Mouse (Mus musculus) CH12.LX (cell line): ENCODE data around the gene Klk5. TPM values are rescaled to one million over a fixed set of nuclear protein-coding genes. Genes with fewer than 3 reads are reported as not detected.

ENCODE experiments used
- DNase-seq: peaks from one replicate; pipeline ENCODE4 v3.0.0-alpha.2; 2013; ENCODE audit errors: extremely low read depth
- H3K27ac ChIP-seq: 2 replicates; pipeline ENCODE4 v1.5.1; 2012; ENCODE audit warnings: low read depth, mild to moderate bottlenecking, control low read depth, moderate library complexity; ENCODE audit not compliant: insufficient read depth
- H3K27me3 ChIP-seq: replicated peaks from 2 replicates; pipeline ENCODE3; 2012; ENCODE audit warnings: inconsistent platforms
- H3K36me3 ChIP-seq, 2 experiments: replicated peaks in 1 of 2; 2 replicates each; pipeline versions ENCODE3 to v1.6.1; 2012; ENCODE audit warnings: inconsistent platforms in 1 of 2, low read length in 1 of 2, mild to moderate bottlenecking in 1 of 2, mixed read lengths in 1 of 2, moderate library complexity in 1 of 2; ENCODE audit not compliant: control insufficient read depth in 1 of 2, insufficient read depth in 1 of 2
- H3K4me1 ChIP-seq, 2 experiments: 2 replicates each; pipeline ENCODE4 v1.6.1; 2012; ENCODE audit warnings: inconsistent platforms in 1 of 2, moderate library complexity in 1 of 2; ENCODE audit not compliant: insufficient read depth in 2 of 2, control insufficient read depth in 1 of 2
- H3K4me2 ChIP-seq: 2 replicates; pipeline ENCODE4 v1.6.1; 2012; ENCODE audit warnings: low read depth, mild to moderate bottlenecking, control low read depth; ENCODE audit not compliant: poor library complexity, insufficient read depth, severe bottlenecking
- H3K4me3 ChIP-seq, 3 experiments: fragments of 150-350 bp in 1 of 3; sonication (generic) in 1 of 3; replicated peaks in 1 of 3; 2 replicates each; pipeline versions ENCODE3 to v1.5.1; 2011 to 2012; ENCODE audit warnings: low read depth in 2 of 3, low read length in 2 of 3, mild to moderate bottlenecking in 2 of 3, moderate library complexity in 2 of 3, control low read depth in 1 of 3, improper control_type of control experiment in 1 of 3, inconsistent platforms in 1 of 3, mixed read lengths in 1 of 3; ENCODE audit not compliant: poor library complexity in 1 of 3
- H3K79me2 ChIP-seq: replicated peaks from 2 replicates; pipeline ENCODE4 v1.6.1; 2012; ENCODE audit warnings: mild to moderate bottlenecking, moderate library complexity; ENCODE audit not compliant: control insufficient read depth, poor library complexity, insufficient read depth, severe bottlenecking; ENCODE audit errors: extremely low read depth
- H3K9ac ChIP-seq: 2 replicates; pipeline ENCODE4 v1.6.1; 2012; ENCODE audit warnings: low read depth, mild to moderate bottlenecking, control low read depth, moderate library complexity; ENCODE audit not compliant: insufficient read depth
- H3K9me3 ChIP-seq: replicated peaks from 2 replicates; pipeline ENCODE3; 2012; ENCODE audit warnings: low read length, inconsistent platforms, mixed read lengths
- CHD2 ChIP-seq: IDR thresholded peaks from 2 replicates; pipeline ENCODE4 v1.6.1; 2011; ENCODE audit warnings: low read length, improper control_type of control experiment
- E2F4 ChIP-seq: IDR thresholded peaks from 2 replicates; pipeline ENCODE4 v1.6.1; 2011; ENCODE audit warnings: low read depth, low read length, improper control_type of control experiment; ENCODE audit not compliant: insufficient replicate concordance
- ELF1 ChIP-seq: IDR thresholded peaks from 2 replicates; pipeline ENCODE4 v1.6.1; 2014; ENCODE audit warnings: low read depth, mild to moderate bottlenecking, inconsistent platforms, low read length, improper control_type of control experiment
- GABPA ChIP-seq: IDR thresholded peaks from 2 replicates; pipeline ENCODE4 v1.6.1; 2012; ENCODE audit warnings: low read depth, low read length, improper control_type of control experiment, inconsistent platforms; ENCODE audit not compliant: insufficient replicate concordance
- HCFC1 ChIP-seq: IDR thresholded peaks from 2 replicates; pipeline ENCODE4 v1.6.1; 2012; ENCODE audit warnings: low read depth, mild to moderate bottlenecking, inconsistent platforms, low read length, improper control_type of control experiment
- IRF4 ChIP-seq: IDR thresholded peaks from 2 replicates; pipeline ENCODE4 v1.6.1; 2014; ENCODE audit warnings: low read depth, mild to moderate bottlenecking, inconsistent platforms, low read length, improper control_type of control experiment
- JUND ChIP-seq: conservative IDR thresholded peaks from 2 replicates; pipeline ENCODE4 v1.6.1; 2011; ENCODE audit warnings: low read depth, low read length, improper control_type of control experiment
- KAT2A ChIP-seq: IDR thresholded peaks from 2 replicates; pipeline ENCODE4 v1.6.1; 2012; ENCODE audit warnings: low read length, improper control_type of control experiment, inconsistent platforms; ENCODE audit not compliant: insufficient replicate concordance
- MAFK ChIP-seq: IDR thresholded peaks from 2 replicates; pipeline ENCODE4 v1.6.1; 2011; ENCODE audit warnings: low read length, improper control_type of control experiment; ENCODE audit not compliant: insufficient replicate concordance
- MEF2A ChIP-seq: IDR thresholded peaks from 2 replicates; pipeline ENCODE4 v1.6.1; 2014; ENCODE audit warnings: low read depth, mild to moderate bottlenecking, inconsistent platforms, low read length, improper control_type of control experiment, borderline replicate concordance
- MYC ChIP-seq: IDR thresholded peaks from 2 replicates; pipeline ENCODE4 v1.6.1; 2011; ENCODE audit warnings: low read depth, mild to moderate bottlenecking, improper control_type of control experiment, low read length
- NELFE ChIP-seq: IDR thresholded peaks from 2 replicates; pipeline ENCODE4 v1.6.1; 2011; ENCODE audit warnings: low read depth, low read length, improper control_type of control experiment
- PAX5 ChIP-seq: IDR thresholded peaks from 2 replicates; pipeline ENCODE4 v1.6.1; 2012; ENCODE audit warnings: low read length, inconsistent platforms, mixed read lengths
- RAD21 ChIP-seq: IDR thresholded peaks from 2 replicates; pipeline ENCODE4 v1.6.1; 2011; ENCODE audit warnings: low read depth, mild to moderate bottlenecking, low read length, improper control_type of control experiment, moderate library complexity
- SIN3A ChIP-seq: IDR thresholded peaks from 2 replicates; pipeline ENCODE4 v1.6.1; 2012; ENCODE audit warnings: low read length, improper control_type of control experiment, inconsistent platforms
- TBP ChIP-seq: conservative IDR thresholded peaks from 2 replicates; pipeline ENCODE4 v1.6.1; 2011; ENCODE audit warnings: low read depth, low read length, improper control_type of control experiment
- TCF12 ChIP-seq: IDR thresholded peaks from 2 replicates; pipeline ENCODE4 v1.6.1; 2014; ENCODE audit warnings: low read depth, mild to moderate bottlenecking, inconsistent platforms, low read length, improper control_type of control experiment
- USF2 ChIP-seq: conservative IDR thresholded peaks from 2 replicates; pipeline ENCODE4 v1.6.1; 2011; ENCODE audit warnings: low read depth, low read length, improper control_type of control experiment
- dilution Hi-C: fragments of 300-500 bp; cut with MboI; formaldehyde crosslinking; loops from 2 replicates; pipeline ENCODE4 v1.14.3; 2020; ENCODE audit warnings: low sequenced_read_pairs; ENCODE audit not compliant: extremely low pct_unique_long_range_greater_than_20kb, extremely low pct_ligation_motif_present
- in situ Hi-C: fragments of 300-500 bp; cut with MboI; formaldehyde crosslinking; loops from 3 replicates; pipeline ENCODE4 v1.14.3; 2019; ENCODE audit warnings: low sequenced_read_pairs, low pct_ligation_motif_present, low pct_unique_long_range_greater_than_20kb, mixed read lengths
- polyA plus RNA-seq: library from polyadenylated mRNA; unstranded; fragments of >175 nt; gene quantifications from 2 replicates; pipeline ENCODE4 v1.2.1, GENCODE M21; 2012; ENCODE audit warnings: low read depth; ENCODE audit not compliant: insufficient read length
- total RNA-seq, 2 experiments: library from RNA; depleted of rRNA; stranded (reverse); fragments of 300-350 nt in 1 of 2; fragments of >200 nt in 1 of 2; gene quantifications; 2 replicates each; pipeline ENCODE4 v1.2.3; 2012 to 2014

Gene Klk5
- total and polyA plus RNA-seq, 3 experiments = not detected

DNA sequence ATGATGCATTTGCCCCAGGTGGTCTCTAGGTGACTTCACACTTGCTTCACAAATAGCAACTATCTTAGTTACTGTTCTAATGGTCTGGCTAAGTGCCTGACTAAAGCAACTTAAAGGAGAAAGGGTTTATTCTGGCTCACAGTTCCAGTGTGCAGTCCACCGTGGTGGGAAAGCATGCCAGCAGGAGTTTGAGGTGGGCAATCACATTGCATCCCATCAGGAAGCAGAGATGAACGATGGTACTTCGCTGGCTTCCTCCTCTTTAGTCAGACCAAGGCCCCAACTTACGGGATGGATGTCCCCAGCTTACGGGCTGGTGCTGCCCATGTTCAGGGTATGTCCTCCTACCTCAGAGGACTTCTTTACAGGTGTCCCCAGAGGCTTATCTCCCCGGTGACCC lies 9.8 kb downstream of the Klk5 start:
- H3K79me2 ChIP-seq = no peaks in the 10 kb centered on the region
- no peak for TF ChIP-seq IRF4
- TF ChIP-seq E2F4 = no peak
- TF ChIP-seq RAD21 = no peak
- TF ChIP-seq TBP = no peak
- TF ChIP-seq NELFE = no peak
- TF ChIP-seq KAT2A = no peak
- no peak for TF ChIP-seq HCFC1
- no peak for TF ChIP-seq TCF12
- no peak for TF ChIP-seq JUND
- TF ChIP-seq MAFK = no peak
- no peak for TF ChIP-seq PAX5
- no peak for TF ChIP-seq CHD2
- no peak for TF ChIP-seq GABPA
- TF ChIP-seq MEF2A = no peak
- TF ChIP-seq, all 38 proteins: peak for 0
- Histone ChIP-seq H3K4me1 (no peaks in the 10 kb centered on the region), H3K4me2 (no peak overlapping the region), H3K9me3 (no peaks in the 10 kb centered on the region), H3K27ac (no peak overlapping the region), H3K27me3 (peaks cover 52% of the 10 kb centered on the region), H3K4me3 (no peak overlapping the region), H3K9ac (no peak overlapping the region), H3K36me3 (no peaks in the 10 kb centered on the region)
- DNase-seq = no peak
- in situ Hi-C loops (no loop called here), dilution Hi-C loops (no loop called here)

DNA sequence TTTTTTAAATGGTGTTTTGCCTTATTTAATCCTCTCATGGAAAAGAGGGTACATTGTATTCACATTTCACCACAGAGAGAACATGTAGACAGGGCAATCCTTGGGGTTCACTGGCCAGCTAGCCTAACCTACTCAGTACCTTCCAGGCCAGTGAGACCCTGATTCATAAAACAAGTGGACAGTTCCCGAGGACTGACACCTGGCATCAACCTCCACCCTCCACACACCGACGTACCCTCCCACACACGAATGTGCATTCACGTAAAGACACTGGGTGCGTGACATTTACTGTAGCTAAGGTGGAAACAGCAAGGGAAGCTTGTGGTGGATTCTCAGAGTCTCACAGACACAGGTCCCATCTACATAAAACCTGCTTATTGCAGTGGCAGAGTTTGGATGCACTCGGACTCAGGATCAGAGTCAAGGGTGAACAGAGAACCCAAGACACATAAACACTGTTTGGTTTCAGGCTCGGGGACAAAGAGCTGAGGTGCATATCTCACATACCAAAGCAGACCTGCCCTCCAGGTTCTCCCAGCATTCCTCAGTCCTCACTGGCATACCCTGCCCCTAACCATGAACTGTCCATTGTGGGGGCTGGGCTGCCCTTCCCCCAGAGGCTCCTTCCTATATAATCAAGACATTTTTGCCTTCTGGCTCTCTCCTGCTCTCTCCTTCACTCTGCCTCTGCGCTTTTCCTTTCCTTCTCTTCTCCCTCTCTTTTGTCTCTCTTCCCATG lies 13.0 kb downstream of the Klk5 start:
- Histone ChIP-seq H3K79me2 (no peaks in the 10 kb centered on the region), H3K4me1 (no peaks in the 10 kb centered on the region), H3K9me3 (no peaks in the 10 kb centered on the region), H3K4me2 (no peak overlapping the region), H3K27me3 (peaks cover 58% of the 10 kb centered on the region), H3K9ac (no peak overlapping the region), H3K27ac (no peak overlapping the region), H3K4me3 (no peak overlapping the region), H3K36me3 (no peaks in the 10 kb centered on the region)
- in situ Hi-C loops = no loop called here
- TF ChIP-seq USF2 (no peak), ELF1 (no peak), JUND (no peak), MEF2A (no peak), MYC (no peak), GABPA (no peak), IRF4 (no peak), RAD21 (no peak), SIN3A (no peak)
- dilution Hi-C loops = no loop called here
- no peak for DNase-seq
